Mouse (Mus musculus) cortical plate, adult 2 months (tissue): Measurements from ENCODE around the gene Inpp5f.

ENCODE experiments used
- CTCF ChIP-seq: fragments of 200-500 bp; IDR thresholded peaks from 2 replicates; pipeline ENCODE4 v1.5.1; 2011; ENCODE audit warnings: mild to moderate bottlenecking, control low read depth, low read length; ENCODE audit not compliant: insufficient read depth; ENCODE audit errors: extremely low read depth
- POLR2A ChIP-seq: fragments of 200-500 bp; IDR thresholded peaks from 2 replicates; pipeline ENCODE4 v1.6.1; 2011; ENCODE audit warnings: mild to moderate bottlenecking, low read length, control low read depth; ENCODE audit not compliant: insufficient read depth; ENCODE audit errors: extremely low read depth

GRCm38 (mm10) chr7:128591345-128592084 is 19.6 kb upstream of the Inpp5f start:
- TF ChIP-seq CTCF (no peak), POLR2A (no peak)
